Mouse (Mus musculus) adrenal gland, postnatal 36 days (tissue): ENCODE data around the gene Peg3. TPM values are rescaled to one million over a fixed set of nuclear protein-coding genes. Genes with fewer than 3 reads are reported as not detected.

Experiments used
- DNase-seq, 2 experiments: peaks; one replicate each; pipeline ENCODE4 v3.0.0; 2021; ENCODE audit warnings: mixed read lengths in 1 of 2
- total RNA-seq, 2 experiments: library from RNA; stranded (reverse); gene quantifications; 2 replicates each; pipeline ENCODE4 v1.2.3; 2021

Gene Peg3
- total RNA-seq, 2 experiments from 2014 or later = 37.8 to 39.2 TPM

GRCm38 (mm10) chr7:6709396-6709795 lies 20.8 kb downstream of the Peg3 start:
- DNase-seq = no peak

- DNase-seq = no peak
Observed at GRCm38 (mm10) chr7:6708451-6709180, 21.6 kb downstream of the Peg3 start.

GRCm38 (mm10) chr7:6707416-6708015 lies 22.7 kb downstream of the Peg3 start:
- no peak for DNase-seq

GRCm38 (mm10) chr7:6699230-6699629 lies 31.0 kb downstream of the Peg3 start:
- no peak for DNase-seq

- peak; percentile 91 to 92 for DNase-seq
Observed at GRCm38 (mm10) chr7:6696241-6697045, 33.8 kb downstream of the Peg3 start, which contains the start of gene Zim1. Gene Zim1, minus strand, starts transcription at chr7:6696450.

- peak; percentile 71 to 77 for DNase-seq
Observed at GRCm38 (mm10) chr7:6685511-6685910, 44.7 kb downstream of the Peg3 start.

- peak; percentile 20 to 24 for DNase-seq
Observed at GRCm38 (mm10) chr7:6666726-6667125, 63.5 kb downstream of the Peg3 start.

GRCm38 (mm10) chr7:6663430-6663829 lies 66.8 kb downstream of the Peg3 start:
- DNase-seq = no peak

GRCm38 (mm10) chr7:6659605-6660004 lies 70.6 kb downstream of the Peg3 start:
- peak in 1 of 2 experiments; percentile 25 for DNase-seq

- no peak for DNase-seq
Observed at GRCm38 (mm10) chr7:6658606-6659005, 71.6 kb downstream of the Peg3 start.

Other genes with a start within 250 kb of the Peg3 start
- not detected for gene Olfr5, start 243.5 kb downstream of the Peg3 start, total RNA-seq
- not detected for gene Olfr1347, start 230.7 kb downstream of the Peg3 start, total RNA-seq
- not detected for gene Olfr1348, start 221.7 kb downstream of the Peg3 start, total RNA-seq
- gene Olfr1349, start 207.5 kb downstream of the Peg3 start, total RNA-seq = not detected
- gene Olfr1350, start 165.6 kb downstream of the Peg3 start, total RNA-seq = not detected
- 1 to 10 TPM; 5.4 to 5.6 TPM for gene Zim1, start 34.0 kb downstream of the Peg3 start, total RNA-seq
- 1 to 10 TPM in 1 of 2 experiments, under 1 TPM in 1; 0.99 to 1.3 TPM for gene Usp29, start 147 bp upstream of the Peg3 start, total RNA-seq